Mouse (Mus musculus) midbrain, embryonic 10.5 days (tissue): ENCODE results near the gene Bcl2l13. TPM values are rescaled to one million over a fixed set of nuclear protein-coding genes. Genes with fewer than 3 reads are reported as not detected.
"Not testable (repeated sequence)": the region's sequence is repeated elsewhere in the genome, so short reads cannot be mapped to it uniquely, and the experiment has no call there.

ENCODE experiments used
- DNase-seq: peaks from one replicate; pipeline ENCODE4 v3.0.0-alpha.2; 2017; ENCODE audit warnings: low spot score
- H3K27ac ChIP-seq: fragments of 300-500 bp; sonication (generic); replicated peaks from 2 replicates; pipeline ENCODE4 v1.5.1; 2016; ENCODE audit warnings: mild to moderate bottlenecking
- H3K27me3 ChIP-seq: fragments of 300-500 bp; sonication (generic); 2 replicates; pipeline ENCODE4 v1.6.1; 2016; ENCODE audit warnings: low read depth, mild to moderate bottlenecking; ENCODE audit not compliant: poor library complexity, severe bottlenecking
- H3K36me3 ChIP-seq: fragments of 300-500 bp; sonication (generic); 2 replicates; pipeline ENCODE4 v1.6.1; 2016; ENCODE audit warnings: mild to moderate bottlenecking, moderate library complexity
- H3K4me1 ChIP-seq: fragments of 300-500 bp; sonication (generic); 2 replicates; pipeline ENCODE4 v1.6.1; 2016
- H3K4me3 ChIP-seq: fragments of 300-500 bp; sonication (generic); 2 replicates; pipeline ENCODE4 v1.5.1; 2016; ENCODE audit warnings: mild to moderate bottlenecking, moderate library complexity
- H3K9me3 ChIP-seq: fragments of 300-500 bp; sonication (generic); replicated peaks from 2 replicates; pipeline ENCODE4 v1.6.1; 2016; ENCODE audit warnings: mild to moderate bottlenecking
- WGBS: fragments of 180-500 bp; shearing (Covaris S2); methylation state at CpG from one replicate; pipeline ENCODE4 v1.1.7; 2016; 5-methylcytosine and 5-hydroxymethylcytosine counted together
- polyA plus RNA-seq: library from polyadenylated mRNA; unstranded; fragments of >200 nt; fragmentation: Nextera tagmentation; extraction: Ambion mirVana; gene quantifications from 2 replicates; pipeline ENCODE4 v1.2.1, GENCODE M21; 2016

The Bcl2l13 gene
- polyA plus RNA-seq, 1 experiment from 2014 or later, result 48.9 TPM

DNA sequence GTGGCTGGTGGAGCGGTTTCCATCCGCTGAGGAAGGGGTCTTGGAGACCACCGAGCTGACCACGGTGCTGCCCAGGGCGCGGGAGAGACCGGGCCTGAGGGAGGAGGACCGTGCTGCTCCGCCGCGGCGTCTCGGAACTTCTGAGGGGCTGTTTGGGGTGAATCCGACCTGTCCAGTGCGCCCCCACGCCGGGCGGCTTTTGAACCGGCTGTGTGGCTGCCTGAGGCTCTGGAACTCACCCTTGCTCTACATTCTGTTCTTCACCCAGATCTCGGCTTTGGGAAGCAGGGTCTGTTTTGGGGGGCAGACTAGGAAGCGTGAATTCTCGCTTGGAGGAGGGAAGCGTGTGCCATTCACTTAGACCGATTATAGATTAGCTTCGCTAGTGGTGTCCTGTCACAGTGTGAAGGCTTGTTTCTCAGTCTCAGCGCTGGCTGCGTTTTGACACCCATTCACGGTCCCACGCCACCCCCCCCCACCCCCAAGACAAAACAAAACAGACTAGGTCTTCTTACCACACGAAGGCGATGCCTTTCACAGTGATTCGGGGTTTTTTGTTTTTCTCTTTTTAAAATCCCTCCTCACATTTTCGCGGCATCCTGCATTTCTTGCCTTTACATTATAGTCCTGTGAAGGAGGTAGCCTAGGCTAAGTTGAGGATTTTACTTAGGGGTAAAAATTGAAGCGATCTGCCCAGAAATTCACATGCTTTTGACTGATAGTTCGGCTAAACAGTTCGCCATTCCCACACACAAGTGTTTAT, 558 bp downstream of the Bcl2l13 start:
- no peak for DNase-seq
- WGBS, result 5% methylated on average over 37 of the region's 37 CpGs
- H3K9me3 ChIP-seq, result no peaks in the 10 kb centered on the region
- H3K4me1 ChIP-seq, result peaks cover 17% of the 10 kb centered on the region
- peaks cover 27% of the 10 kb centered on the region for H3K36me3 ChIP-seq
- peak overlapping the region; percentile 98 for H3K27ac ChIP-seq
- no peaks in the 10 kb centered on the region for H3K27me3 ChIP-seq
- H3K4me3 ChIP-seq, result peak overlapping the region; percentile 93

GRCm38 (mm10) chr6:120837152-120837530, 1.1 kb downstream of the Bcl2l13 start:
- WGBS, result 70% methylated on average over 1 of the region's 1 CpGs
- Histone ChIP-seq H3K27me3 (no peaks in the 10 kb centered on the region), H3K4me3 (peak overlapping the region; percentile 93), H3K9me3 (no peaks in the 10 kb centered on the region), H3K4me1 (peaks cover 17% of the 10 kb centered on the region), H3K27ac (peak overlapping the region; percentile 98), H3K36me3 (peaks cover 27% of the 10 kb centered on the region)
- no peak for DNase-seq

- H3K9me3 ChIP-seq, result no peaks in the 10 kb centered on the region
- peaks cover 35% of the 10 kb centered on the region for H3K36me3 ChIP-seq
- H3K27ac ChIP-seq, result no peak overlapping the region
- H3K27me3 ChIP-seq, result no peaks in the 10 kb centered on the region
- H3K4me3 ChIP-seq, result no peak overlapping the region
- 92% methylated on average over 7 of the region's 7 CpGs for WGBS
- no peak for DNase-seq
- peaks cover 17% of the 10 kb centered on the region for H3K4me1 ChIP-seq
These were observed 4.2 kb downstream of the Bcl2l13 start for GRCm38 (mm10) chr6:120840258-120840657.

- Histone ChIP-seq H3K27ac (no peak overlapping the region), H3K36me3 (peaks cover 35% of the 10 kb centered on the region), H3K4me1 (peaks cover 11% of the 10 kb centered on the region), H3K9me3 (no peaks in the 10 kb centered on the region), H3K4me3 (no peak overlapping the region), H3K27me3 (no peaks in the 10 kb centered on the region)
- DNase-seq, result no peak
- 97% methylated on average over 5 of the region's 5 CpGs for WGBS
These were observed 5.7 kb downstream of the Bcl2l13 start for GRCm38 (mm10) chr6:120841754-120842153.

- not testable (repeated sequence) for H3K27me3 ChIP-seq, H3K9me3 ChIP-seq, DNase-seq, H3K4me3 ChIP-seq, H3K4me1 ChIP-seq, H3K27ac ChIP-seq
- H3K36me3 ChIP-seq, result peaks cover 73% of the 10 kb centered on the region
These were observed 14.7 kb downstream of the Bcl2l13 start for GRCm38 (mm10) chr6:120850720-120851119.

DNA sequence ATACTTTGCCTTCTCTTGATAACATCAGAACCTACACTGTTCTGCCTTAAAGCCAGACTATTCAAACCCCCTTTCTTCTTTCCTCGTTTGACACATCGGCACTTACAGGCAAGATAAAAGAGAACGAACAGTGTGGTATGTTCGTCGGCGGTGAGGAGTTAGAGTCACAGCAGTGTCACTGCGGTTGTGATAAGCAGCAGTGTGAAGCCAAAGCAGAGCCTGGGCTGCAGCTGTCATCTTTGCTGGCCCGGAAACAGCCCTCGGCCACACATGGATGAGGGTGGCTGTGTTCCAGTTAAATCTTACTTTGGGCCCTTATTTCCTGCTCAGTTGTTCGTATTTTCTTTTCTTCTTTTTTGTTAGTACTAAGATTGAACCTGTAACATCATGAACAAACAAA, 18.4 kb downstream of the Bcl2l13 start:
- H3K4me3 ChIP-seq, result no peak overlapping the region
- DNase-seq, result no peak
- H3K9me3 ChIP-seq, result no peaks in the 10 kb centered on the region; the same call in 1 of the 2 replicates
- H3K4me1 ChIP-seq, result peaks cover 16% of the 10 kb centered on the region
- H3K27ac ChIP-seq, result no peak overlapping the region
- no peaks in the 10 kb centered on the region for H3K27me3 ChIP-seq
- H3K36me3 ChIP-seq, result peaks cover 62% of the 10 kb centered on the region
- 88% methylated on average over 10 of the region's 10 CpGs for WGBS

DNA sequence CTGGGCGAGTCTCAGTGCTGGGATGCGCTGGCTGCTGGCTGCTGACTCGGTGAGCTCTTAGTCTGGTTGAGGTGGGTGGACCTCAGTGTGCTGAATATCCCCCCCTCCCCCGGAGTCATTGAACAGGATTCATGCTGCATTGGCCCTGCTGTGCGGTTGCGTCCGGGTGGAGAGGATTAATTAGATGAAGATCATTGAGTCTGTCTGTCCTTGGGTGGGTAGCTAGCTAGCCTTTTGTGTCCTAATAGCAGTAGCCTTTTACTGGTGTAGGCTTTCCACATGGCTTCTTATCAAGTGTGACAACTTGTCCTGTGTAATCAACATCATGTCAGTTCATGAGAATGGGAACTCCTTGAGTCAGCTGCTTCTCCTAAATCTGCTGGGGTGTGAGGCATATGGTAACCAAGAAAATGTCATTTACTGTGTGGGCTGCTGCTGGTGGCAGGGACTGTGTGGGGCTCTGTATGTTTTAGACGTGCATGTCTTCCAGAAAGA, 22.3 kb downstream of the Bcl2l13 start:
- Histone ChIP-seq H3K4me3 (no peak overlapping the region), H3K9me3 (no peaks in the 10 kb centered on the region; the same call in 1 of the 2 replicates), H3K27me3 (no peaks in the 10 kb centered on the region), H3K27ac (no peak overlapping the region), H3K4me1 (peaks cover 16% of the 10 kb centered on the region), H3K36me3 (peaks cover 54% of the 10 kb centered on the region)
- peak; percentile 45 for DNase-seq
- WGBS, result 48% methylated on average over 8 of the region's 8 CpGs

DNA sequence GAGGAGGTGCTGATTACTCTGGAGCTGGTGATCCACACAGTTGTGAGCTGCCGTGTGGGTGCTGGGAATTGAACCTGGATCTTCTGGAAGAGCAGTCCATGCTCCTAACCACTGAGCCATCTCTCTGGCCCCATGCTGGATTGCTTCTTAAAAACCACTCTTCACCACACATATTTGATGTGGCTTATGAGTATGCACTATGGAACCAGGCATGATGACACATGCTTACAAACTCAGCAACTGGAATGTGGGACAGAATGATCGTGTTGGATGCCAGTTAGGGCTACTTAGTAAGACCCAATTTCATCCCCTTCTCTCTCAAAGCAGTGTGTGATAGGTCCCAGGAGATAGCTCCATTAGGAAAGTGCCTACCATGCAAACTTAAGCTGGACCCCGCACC, 24.1 kb downstream of the Bcl2l13 start:
- no peaks in the 10 kb centered on the region for H3K27me3 ChIP-seq
- 97% methylated on average over 3 of the region's 3 CpGs for WGBS
- H3K4me3 ChIP-seq, result no peak overlapping the region
- H3K27ac ChIP-seq, result no peak overlapping the region
- DNase-seq, result no peak
- peaks cover 57% of the 10 kb centered on the region for H3K36me3 ChIP-seq
- peaks cover 16% of the 10 kb centered on the region for H3K4me1 ChIP-seq
- H3K9me3 ChIP-seq, result no peaks in the 10 kb centered on the region; the same call in 1 of the 2 replicates

DNA sequence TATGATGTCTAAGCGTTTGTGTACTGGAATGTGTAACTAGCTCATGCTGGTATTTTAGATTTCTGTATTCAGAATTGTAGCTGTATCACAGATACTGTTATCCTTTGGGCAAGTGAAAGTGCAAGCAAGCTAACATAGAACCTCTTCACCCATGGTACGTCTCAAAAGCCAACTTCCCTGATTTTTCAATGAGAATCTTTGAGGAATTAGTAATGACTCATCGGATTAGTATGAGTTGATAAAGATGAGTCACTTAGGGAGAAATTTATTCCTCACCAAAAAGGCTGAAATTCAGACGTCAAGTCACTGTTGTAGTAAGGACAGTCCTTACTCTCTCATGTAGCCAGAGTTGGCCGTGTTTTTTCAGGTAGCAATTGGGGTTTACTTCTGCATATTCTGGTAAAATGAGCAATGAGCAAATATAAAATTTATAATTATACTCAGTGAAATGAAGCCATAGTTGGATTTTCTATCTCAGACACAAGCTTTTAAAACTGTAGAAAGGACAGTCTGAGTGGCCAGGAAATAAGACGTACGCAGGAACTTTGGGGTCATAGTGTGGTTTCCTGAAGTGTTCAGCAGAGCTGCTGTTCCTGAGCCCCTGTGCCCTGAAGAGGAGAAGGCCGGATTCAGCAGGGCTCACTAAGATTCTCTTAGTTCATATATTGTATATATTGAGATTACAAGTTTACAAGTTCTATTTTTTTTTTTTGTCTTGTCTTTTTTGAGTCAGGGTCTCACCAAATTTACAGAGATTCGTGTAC, 30.2 kb downstream of the Bcl2l13 start:
- no peak for DNase-seq
- Histone ChIP-seq H3K27me3 (no peaks in the 10 kb centered on the region), H3K36me3 (peaks cover 63% of the 10 kb centered on the region), H3K9me3 (no peaks in the 10 kb centered on the region), H3K4me1 (no peaks in the 10 kb centered on the region), H3K4me3 (no peak overlapping the region), H3K27ac (no peak overlapping the region)
- 90% methylated on average over 9 of the region's 9 CpGs for WGBS

DNA sequence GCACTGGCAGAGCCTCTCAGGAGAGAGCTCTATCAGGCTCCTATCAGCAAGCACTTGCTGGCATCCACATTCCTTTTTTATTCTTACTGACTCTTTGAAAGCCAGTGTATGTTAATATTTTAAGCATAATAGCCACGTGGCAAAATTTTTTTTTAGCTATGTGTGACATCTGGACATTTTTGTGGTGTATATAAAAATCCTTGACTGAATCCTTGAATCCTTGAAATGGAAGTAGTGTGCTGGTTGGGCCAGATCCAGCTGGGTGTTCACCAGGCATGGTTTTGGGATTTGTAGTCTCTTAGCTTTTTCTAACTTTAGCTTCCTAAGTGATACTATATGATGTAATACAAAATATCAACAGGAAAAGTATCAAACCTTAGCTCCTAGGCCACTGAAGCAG, 32.8 kb downstream of the Bcl2l13 start:
- Histone ChIP-seq H3K4me3 (no peak overlapping the region), H3K27ac (no peak overlapping the region), H3K36me3 (peaks cover 60% of the 10 kb centered on the region), H3K4me1 (no peaks in the 10 kb centered on the region), H3K27me3 (no peaks in the 10 kb centered on the region), H3K9me3 (no peaks in the 10 kb centered on the region)
- no peak for DNase-seq
- WGBS, result 86% methylated on average over 1 of the region's 1 CpGs

DNA sequence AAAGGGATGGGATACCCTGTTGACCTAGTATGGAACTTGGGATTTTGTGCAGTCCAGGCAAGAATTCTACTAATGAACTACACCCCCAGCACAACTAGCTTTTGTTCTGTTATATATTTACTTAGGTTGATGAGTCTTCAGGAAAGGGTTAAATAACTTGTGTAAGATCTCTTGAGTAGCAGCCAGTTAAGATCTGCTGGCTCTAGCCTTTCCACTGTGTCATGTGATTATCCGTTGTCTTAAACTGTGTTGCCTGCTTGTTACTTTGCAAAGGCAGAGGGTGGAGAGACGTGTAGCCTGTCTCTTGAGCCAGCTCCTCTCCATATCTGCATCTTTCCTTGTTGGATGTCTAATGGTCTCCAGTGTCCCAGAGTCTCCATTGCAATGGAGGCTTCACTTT, 35.3 kb downstream of the Bcl2l13 start:
- Histone ChIP-seq H3K9me3 (no peaks in the 10 kb centered on the region), H3K4me3 (no peak overlapping the region), H3K27me3 (no peaks in the 10 kb centered on the region), H3K27ac (no peak overlapping the region), H3K36me3 (peaks cover 49% of the 10 kb centered on the region), H3K4me1 (no peaks in the 10 kb centered on the region)
- 87% methylated on average over 2 of the region's 2 CpGs for WGBS
- DNase-seq, result no peak

GRCm38 (mm10) chr6:120873874-120874273, 37.9 kb downstream of the Bcl2l13 start:
- Histone ChIP-seq H3K27ac (no peak overlapping the region), H3K27me3 (no peaks in the 10 kb centered on the region), H3K36me3 (peaks cover 58% of the 10 kb centered on the region), H3K4me3 (no peak overlapping the region), H3K9me3 (no peaks in the 10 kb centered on the region), H3K4me1 (no peaks in the 10 kb centered on the region)
- 92% methylated on average over 9 of the region's 9 CpGs for WGBS
- DNase-seq, result no peak

DNA sequence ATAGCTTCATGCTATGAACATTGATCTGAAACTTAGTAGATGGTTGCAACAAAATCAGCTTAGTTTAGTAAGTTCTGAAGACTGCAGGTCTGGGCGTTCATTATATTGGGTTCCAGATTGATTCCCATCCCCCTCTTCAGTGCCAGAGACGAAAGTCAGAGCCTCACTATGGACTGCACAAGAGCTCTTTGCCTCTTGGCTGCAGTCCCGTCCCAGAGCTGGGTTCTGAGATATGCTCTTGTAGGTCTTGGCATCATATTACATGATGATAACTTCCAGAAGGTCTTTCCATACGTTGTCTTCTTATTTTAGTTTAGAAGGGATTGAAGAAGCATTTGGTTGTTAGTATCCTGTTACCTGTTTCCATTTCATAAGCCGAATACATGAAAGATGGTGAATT, 43.0 kb downstream of the Bcl2l13 start:
- peaks cover 87% of the 10 kb centered on the region for H3K36me3 ChIP-seq
- 87% methylated on average over 5 of the region's 5 CpGs for WGBS

More for the DNA sequence above, 43.0 kb downstream of the Bcl2l13 start:
- Histone ChIP-seq H3K4me3 (no peak overlapping the region), H3K27me3 (no peaks in the 10 kb centered on the region), H3K4me1 (no peaks in the 10 kb centered on the region), H3K9me3 (peaks cover 8% of the 10 kb centered on the region), H3K27ac (no peak overlapping the region)
- DNase-seq, result no peak
